Mouse (Mus musculus): ENCODE results near the gene Hoxc10. TPM values are rescaled to one million over a fixed set of nuclear protein-coding genes. Genes with fewer than 3 reads are reported as not detected.

Hoxc10 gene
- polyA plus RNA-seq, 1 experiment, result not detected

- TF ChIP-seq POLR2A (IDR thresholded peaks at IDR 0.05; ENCODE audit: extremely low read depth, insufficient read depth, low read length) (no peak), CTCF (IDR thresholded peaks at IDR 0.05; ENCODE audit: extremely low read depth, insufficient read depth, low read length) (no peak)
- Histone ChIP-seq H3K4me3 (ENCODE audit: insufficient read depth, low read length) (no peak overlapping the region), H3K4me1 (ENCODE audit: control insufficient read depth, insufficient read depth, low read length) (no peaks in the 10 kb centered on the region), H3K27ac (ENCODE audit: insufficient read depth, low read length) (no peak overlapping the region)
Observed at GRCm38 (mm10) chr15:103002821-103003448, 36.3 kb downstream of the Hoxc10 start.

- no peak overlapping the region for H3K4me3 ChIP-seq (ENCODE audit: insufficient read depth, low read length)
- no peaks in the 10 kb centered on the region for H3K4me1 ChIP-seq (ENCODE audit: control insufficient read depth, insufficient read depth, low read length)
- TF ChIP-seq POLR2A (IDR thresholded peaks at IDR 0.05; ENCODE audit: extremely low read depth, insufficient read depth, low read length) (no peak), CTCF (IDR thresholded peaks at IDR 0.05; ENCODE audit: extremely low read depth, insufficient read depth, low read length) (no peak)
Observed at GRCm38 (mm10) chr15:103005308-103005707, 38.7 kb downstream of the Hoxc10 start.

GRCm38 (mm10) chr15:103005797-103006196, 39.2 kb downstream of the Hoxc10 start:
- TF ChIP-seq CTCF (IDR thresholded peaks at IDR 0.05; ENCODE audit: extremely low read depth, insufficient read depth, low read length), result no peak
- no peak for TF ChIP-seq POLR2A (IDR thresholded peaks at IDR 0.05; ENCODE audit: extremely low read depth, insufficient read depth, low read length)
- no peak overlapping the region for H3K4me3 ChIP-seq (ENCODE audit: insufficient read depth, low read length)
- H3K4me1 ChIP-seq (ENCODE audit: control insufficient read depth, insufficient read depth, low read length), result no peaks in the 10 kb centered on the region
- no peak overlapping the region for H3K27ac ChIP-seq (ENCODE audit: insufficient read depth, low read length)

More at GRCm38 (mm10) chr15:103005308-103005707, 38.7 kb downstream of the Hoxc10 start:
- H3K27ac ChIP-seq (ENCODE audit: insufficient read depth, low read length), result no peak overlapping the region

DNA sequence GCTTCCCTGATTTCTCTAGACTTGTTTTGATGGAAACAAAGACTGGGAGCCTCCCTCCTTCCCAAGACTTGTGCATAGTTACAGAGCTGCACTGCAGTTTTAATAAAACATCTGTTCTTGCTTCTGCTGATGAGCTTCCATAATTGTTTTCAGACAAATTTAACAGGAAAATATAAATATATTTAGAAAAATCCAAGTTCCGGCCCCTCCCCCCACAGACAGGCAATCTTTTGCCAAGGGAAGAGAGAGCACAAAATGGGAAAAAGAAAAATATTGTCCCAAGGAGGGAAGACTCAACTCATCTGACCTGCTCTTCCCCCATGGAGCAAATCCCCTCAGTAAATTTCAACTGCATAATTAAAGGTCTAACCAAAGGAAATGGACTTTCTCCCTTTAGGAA, 39.7 kb downstream of the Hoxc10 start:
- TF ChIP-seq CTCF (IDR thresholded peaks at IDR 0.05; ENCODE audit: extremely low read depth, insufficient read depth, low read length) (no peak), POLR2A (IDR thresholded peaks at IDR 0.05; ENCODE audit: extremely low read depth, insufficient read depth, low read length) (no peak)
- no peak overlapping the region for H3K4me3 ChIP-seq (ENCODE audit: insufficient read depth, low read length)
- H3K27ac ChIP-seq (ENCODE audit: insufficient read depth, low read length), result no peak overlapping the region
- no peaks in the 10 kb centered on the region for H3K4me1 ChIP-seq (ENCODE audit: control insufficient read depth, insufficient read depth, low read length)

DNA sequence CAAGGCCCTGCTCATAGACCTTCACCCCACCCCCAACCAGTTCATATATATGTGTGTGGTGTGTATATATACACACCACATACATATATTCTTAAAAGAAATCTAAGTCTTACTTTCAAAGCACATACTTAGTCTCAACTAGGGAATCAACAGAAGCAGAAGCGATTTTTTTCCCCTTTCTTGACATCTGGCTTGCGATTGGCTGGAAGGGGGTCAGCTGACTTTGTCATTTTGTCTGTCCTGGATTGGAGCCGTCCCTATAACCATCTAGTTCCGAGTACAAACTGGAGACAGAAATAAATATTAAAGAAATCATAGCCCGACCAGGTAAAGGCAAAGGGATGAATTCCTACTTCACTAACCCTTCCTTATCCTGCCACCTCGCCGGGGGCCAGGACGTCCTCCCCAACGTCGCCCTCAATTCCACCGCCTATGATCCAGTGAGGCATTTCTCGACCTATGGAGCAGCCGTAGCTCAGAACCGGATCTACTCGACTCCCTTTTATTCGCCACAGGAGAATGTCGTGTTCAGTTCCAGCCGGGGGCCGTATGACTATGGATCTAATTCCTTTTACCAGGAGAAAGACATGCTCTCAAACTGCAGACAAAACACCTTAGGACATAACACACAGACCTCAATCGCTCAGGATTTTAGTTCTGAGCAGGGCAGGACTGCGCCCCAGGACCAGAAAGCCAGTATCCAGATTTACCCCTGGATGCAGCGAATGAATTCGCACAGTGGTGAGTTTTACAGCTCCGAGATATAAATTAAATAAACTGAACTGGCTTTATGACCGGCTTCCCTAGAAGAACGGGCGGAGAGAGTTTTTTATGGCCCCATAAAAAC, 42.9 kb downstream of the Hoxc10 start:
- Histone ChIP-seq H3K4me1 (ENCODE audit: control insufficient read depth, insufficient read depth, low read length) (no peaks in the 10 kb centered on the region), H3K4me3 (ENCODE audit: insufficient read depth, low read length) (no peak overlapping the region), H3K27ac (ENCODE audit: insufficient read depth, low read length) (no peak overlapping the region)
- TF ChIP-seq CTCF (IDR thresholded peaks at IDR 0.05; ENCODE audit: extremely low read depth, insufficient read depth, low read length) (no peak), POLR2A (IDR thresholded peaks at IDR 0.05; ENCODE audit: extremely low read depth, insufficient read depth, low read length) (no peak)

- Histone ChIP-seq H3K4me1 (ENCODE audit: control insufficient read depth, insufficient read depth, low read length) (no peaks in the 10 kb centered on the region), H3K27ac (ENCODE audit: insufficient read depth, low read length) (no peak overlapping the region), H3K4me3 (ENCODE audit: insufficient read depth, low read length) (no peak overlapping the region)
- TF ChIP-seq CTCF (IDR thresholded peaks at IDR 0.05; ENCODE audit: extremely low read depth, insufficient read depth, low read length) (no peak), POLR2A (IDR thresholded peaks at IDR 0.05; ENCODE audit: extremely low read depth, insufficient read depth, low read length) (no peak)
Observed at GRCm38 (mm10) chr15:103010112-103010846, 43.7 kb downstream of the Hoxc10 start.

DNA sequence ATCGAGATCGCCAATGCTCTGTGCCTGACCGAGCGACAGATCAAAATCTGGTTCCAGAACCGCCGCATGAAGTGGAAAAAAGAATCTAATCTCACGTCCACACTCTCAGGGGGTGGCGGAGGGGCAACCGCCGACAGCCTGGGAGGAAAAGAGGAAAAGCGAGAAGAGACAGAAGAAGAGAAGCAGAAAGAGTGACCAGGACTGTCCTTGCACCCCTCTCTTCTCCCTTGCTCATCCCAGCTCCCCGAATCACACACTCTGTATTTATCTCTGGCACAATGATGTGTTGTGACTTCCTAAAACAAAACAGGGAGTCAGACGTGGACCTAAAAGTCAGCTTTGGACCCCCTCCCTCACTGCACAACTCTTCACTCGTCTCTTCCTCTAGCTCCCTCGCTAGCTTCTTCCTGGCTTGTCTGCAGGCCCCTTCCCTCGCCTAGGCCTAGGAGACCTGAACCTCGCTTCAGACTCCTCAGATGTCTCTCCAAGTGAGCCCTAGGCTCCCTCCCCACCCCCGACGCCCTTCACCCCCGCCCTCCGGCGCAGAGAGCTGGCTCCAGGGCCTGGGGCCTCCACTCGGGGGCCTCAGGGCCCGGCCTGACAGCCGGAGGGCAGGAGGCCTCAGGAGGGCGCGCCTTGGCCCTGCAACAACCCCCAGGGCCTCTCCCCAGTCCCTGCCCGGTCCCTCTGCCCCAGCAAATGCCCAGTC, 44.4 kb downstream of the Hoxc10 start:
- no peak for TF ChIP-seq POLR2A (IDR thresholded peaks at IDR 0.05; ENCODE audit: extremely low read depth, insufficient read depth, low read length)
- no peak for TF ChIP-seq CTCF (IDR thresholded peaks at IDR 0.05; ENCODE audit: extremely low read depth, insufficient read depth, low read length)
- Histone ChIP-seq H3K4me3 (ENCODE audit: insufficient read depth, low read length) (no peak overlapping the region), H3K27ac (ENCODE audit: insufficient read depth, low read length) (no peak overlapping the region), H3K4me1 (ENCODE audit: control insufficient read depth, insufficient read depth, low read length) (no peaks in the 10 kb centered on the region)

- Histone ChIP-seq H3K4me3 (ENCODE audit: insufficient read depth, low read length) (no peak overlapping the region), H3K27ac (ENCODE audit: insufficient read depth, low read length) (no peak overlapping the region), H3K4me1 (ENCODE audit: control insufficient read depth, insufficient read depth, low read length) (no peaks in the 10 kb centered on the region)
- no peak for TF ChIP-seq POLR2A (IDR thresholded peaks at IDR 0.05; ENCODE audit: extremely low read depth, insufficient read depth, low read length)
- no peak for TF ChIP-seq CTCF (IDR thresholded peaks at IDR 0.05; ENCODE audit: extremely low read depth, insufficient read depth, low read length)
Observed at GRCm38 (mm10) chr15:103011928-103012486, 45.4 kb downstream of the Hoxc10 start.
